Mouse (Mus musculus) kidney, adult 2 months (tissue): Measurements from ENCODE around the gene Traf3ip2.

Experiments used
- CTCF ChIP-seq: fragments of 200-500 bp; conservative IDR thresholded peaks from 2 replicates; pipeline ENCODE4 v1.5.1; 2011; ENCODE audit warnings: low read depth, mild to moderate bottlenecking, control low read depth, low read length, moderate library complexity, mixed read lengths; ENCODE audit not compliant: insufficient read depth, insufficient read length
- POLR2A ChIP-seq: fragments of 200-500 bp; IDR thresholded peaks from one replicate; pipeline ENCODE4 v1.6.1; 2011; ENCODE audit warnings: low read depth, low read length, control low read depth

GRCm38 (mm10) chr10:39687851-39688250 is 75.1 kb downstream of the Traf3ip2 start:
- no peak for TF ChIP-seq POLR2A
- TF ChIP-seq CTCF, result no peak
